Mouse (Mus musculus) c-Kit-positive CD71-positive TER-119-positive erythroid progenitor cells, embryonic 14.5 days (primary cell): ENCODE measurements around the gene Cdhr5.
"Not testable (repeated sequence)": the region's sequence is repeated elsewhere in the genome, so short reads cannot be mapped to it uniquely, and the experiment has no call there.

Experiments
- DNase-seq: peaks from one replicate; pipeline ENCODE4 v3.0.0-alpha.2; 2013; ENCODE audit warnings: low spot score

Gene Cdhr5

DNA sequence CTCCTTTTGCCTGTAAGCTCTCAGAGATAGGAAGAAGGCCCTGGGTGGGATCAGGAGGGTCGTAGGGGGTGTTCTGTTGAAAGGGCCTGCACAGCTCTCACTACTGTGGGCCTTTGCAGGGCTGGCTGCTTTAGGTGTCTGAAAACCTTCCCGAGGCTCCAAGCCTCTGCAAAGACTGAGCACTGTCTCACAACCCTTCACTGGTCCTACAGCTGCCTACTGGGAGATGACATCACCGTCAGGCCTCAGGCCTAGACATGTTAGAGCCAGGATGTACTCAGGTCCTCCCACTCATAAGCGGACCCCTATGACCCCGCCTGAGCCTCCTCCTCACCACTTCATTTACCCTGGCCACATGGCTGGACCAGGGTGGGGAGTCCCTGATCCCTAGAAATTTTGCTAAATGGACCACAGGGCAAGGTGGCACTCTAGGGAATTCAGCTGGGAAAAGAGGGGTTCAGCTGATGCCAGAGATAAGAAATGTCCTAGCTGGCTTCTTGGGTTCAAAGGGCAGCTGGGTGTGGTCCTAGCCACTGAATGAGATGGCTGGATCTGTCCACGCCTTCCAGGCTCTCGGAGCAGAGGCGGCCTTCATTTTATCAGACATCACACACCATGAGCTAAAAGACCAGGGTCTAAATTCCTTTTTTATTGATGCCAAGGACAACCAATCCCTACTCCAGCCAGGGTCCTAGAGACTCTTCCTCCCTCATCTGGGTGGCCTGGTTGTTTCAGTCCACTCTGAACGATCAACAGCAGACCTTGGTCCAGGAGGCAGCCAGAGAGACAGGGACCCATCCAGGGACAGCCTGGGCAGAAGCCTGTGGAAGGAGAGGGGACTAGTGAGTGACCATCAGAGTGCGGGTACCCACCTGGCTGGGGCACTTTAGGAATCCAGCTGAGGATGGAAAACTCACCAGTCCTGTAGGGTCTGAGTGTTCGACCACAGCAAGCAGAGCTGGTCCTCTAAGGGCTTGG, 1.4 kb upstream of the Cdhr5 start:
- DNase-seq = no peak

DNA sequence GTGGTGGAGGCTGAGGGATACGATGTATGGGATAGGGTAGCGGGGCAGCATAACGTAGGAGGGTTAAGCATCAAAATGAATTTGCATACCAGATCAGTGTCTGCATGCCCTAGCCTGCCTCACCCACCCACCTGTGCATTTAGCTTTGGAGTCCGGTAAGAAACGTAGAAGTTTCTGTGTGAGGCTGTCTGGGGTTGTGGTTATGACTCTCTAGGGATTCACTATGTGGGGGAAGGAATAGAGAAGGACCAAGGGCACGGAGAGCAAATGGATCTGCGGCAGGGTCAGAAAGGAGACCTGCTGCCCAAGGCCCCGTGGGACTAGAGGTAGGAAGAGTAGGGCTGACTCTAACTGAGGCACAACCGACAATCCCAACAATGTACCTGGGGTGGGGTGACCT, 1.2 kb downstream of the Cdhr5 start:
- no peak for DNase-seq

DNA sequence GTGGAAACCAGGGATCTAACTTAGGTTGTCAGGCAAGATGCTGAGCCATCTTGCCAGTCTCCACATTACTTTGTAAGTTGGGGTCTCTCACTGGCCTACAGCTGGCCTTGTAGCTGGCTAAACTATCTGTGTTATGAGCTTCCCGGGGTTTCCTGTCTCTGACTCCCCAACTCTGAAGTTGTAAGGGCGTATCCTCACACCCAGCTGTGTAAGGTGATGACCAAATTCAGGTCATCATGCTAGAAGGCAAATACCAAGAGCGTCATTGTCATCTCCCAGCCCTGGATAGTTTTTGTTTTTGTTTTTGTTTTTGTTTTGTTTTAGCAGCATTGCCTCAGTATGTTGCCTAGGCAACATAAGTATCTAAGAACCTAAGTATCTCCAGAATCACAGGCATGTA, 6.0 kb downstream of the Cdhr5 start:
- no peak for DNase-seq

DNA sequence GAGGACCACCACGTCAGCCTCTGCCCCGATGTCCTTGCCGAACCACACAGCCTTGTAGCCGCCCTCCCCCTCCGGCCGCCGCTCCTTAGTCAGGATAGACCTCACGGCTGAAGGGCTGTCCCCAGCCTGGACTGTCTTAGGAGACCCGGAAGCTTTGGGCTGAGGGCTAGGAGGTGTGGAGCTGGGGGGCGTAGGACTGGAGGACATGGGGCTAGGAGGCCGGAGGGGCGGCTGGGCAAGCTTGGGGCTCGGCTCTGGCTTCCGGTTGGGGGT, 7.4 kb downstream of the Cdhr5 start:
- no peak for DNase-seq

DNA sequence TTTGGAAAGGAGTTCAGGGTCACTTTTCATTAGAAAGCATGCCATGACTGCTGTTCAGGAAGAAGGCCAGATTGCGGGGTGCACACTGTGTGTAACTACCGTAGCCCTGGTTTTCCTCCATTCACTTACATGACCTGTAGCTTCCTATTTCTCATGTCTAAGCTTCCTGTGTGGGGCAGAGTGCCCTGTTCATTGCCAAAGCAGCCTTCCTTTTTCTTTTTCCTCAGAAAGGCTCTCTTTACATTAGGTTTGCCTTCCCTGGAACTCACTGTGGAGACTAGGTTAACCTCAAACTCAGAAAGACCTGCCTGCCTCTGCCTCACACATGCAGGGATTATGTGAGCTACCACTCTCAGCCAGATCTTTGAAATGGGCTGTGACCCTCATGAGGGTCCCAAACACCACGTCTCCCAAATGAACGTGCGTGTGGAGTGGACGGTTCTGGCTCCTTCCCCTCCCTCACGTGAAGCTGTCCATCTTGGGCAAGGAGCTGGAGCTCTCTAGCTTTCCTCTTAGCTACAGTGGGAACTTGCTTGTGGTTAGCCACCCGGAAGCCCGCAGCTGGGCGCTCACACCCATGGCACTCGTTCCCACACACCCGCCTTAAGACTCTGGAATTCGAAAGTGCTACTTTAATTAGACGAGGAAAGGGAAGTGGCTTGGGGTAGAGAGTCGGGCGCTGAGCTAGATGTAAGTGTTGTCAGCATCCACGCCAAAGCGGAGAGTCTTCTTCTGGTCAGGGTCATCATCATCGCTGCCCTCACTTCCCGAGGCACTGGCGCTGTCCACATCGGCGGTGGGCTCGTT, 7.9 kb downstream of the Cdhr5 start:
- DNase-seq = no peak

DNA sequence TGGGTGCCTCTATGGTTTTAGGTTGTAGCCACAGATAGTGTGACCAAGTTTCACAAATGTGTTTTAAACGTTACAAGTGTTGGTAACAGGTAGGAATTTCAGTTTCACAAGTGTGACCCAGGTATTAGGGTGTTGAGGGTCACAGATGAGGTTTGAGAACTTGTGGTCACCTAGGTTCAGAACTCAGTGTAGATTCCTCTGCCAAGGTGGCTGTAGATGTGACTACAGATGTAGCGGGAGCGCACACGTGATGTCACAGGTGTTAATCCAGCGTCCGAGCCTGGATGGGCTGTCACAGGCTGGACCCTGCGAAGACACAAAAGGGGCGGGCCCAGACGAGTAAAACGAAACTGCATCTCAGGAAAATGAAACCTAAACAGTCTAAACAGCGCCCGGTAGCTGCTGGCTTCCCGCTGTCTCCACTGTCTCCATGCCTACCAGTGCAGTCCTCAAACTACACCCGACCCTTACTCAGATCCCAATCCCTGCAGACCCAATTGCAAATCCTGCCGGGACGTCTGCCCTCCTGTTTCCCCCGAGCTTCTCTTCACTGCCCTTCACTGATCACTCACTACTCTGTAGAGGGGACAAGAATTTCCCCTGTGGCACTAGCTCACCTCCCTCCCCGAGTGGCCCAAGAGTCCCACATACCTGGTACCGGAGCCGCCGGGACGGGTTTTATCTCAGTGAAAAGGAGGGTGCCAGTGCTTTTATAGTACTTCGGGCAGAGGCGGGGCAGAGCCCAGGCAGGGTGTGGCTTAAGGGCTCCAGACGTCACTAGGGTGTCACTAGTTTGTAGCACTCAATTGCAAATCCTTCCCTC, 10.6 kb downstream of the Cdhr5 start, which contains the start of gene Irf7:
Gene Irf7 (minus strand): TSS at position 743 of the 823 bp plus-strand sequence.
- peak; percentile 77 for DNase-seq

DNA sequence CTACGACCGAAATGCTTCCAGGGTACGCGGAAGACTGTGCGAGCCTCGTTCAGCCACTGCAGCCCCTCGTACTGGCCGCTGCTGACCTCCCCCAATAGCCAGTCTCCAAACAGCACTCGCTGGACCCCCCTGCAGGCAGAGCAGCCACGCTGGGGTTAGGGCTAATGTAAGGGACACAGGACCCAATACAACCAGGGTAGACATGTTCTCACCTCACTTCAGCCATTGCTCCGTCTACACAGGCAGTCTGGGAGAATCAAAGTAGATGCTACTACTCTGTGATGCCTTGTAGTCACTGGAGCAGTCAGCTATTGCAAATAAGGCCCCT, 11.2 kb downstream of the Cdhr5 start:
- DNase-seq = peak; percentile 22

DNA sequence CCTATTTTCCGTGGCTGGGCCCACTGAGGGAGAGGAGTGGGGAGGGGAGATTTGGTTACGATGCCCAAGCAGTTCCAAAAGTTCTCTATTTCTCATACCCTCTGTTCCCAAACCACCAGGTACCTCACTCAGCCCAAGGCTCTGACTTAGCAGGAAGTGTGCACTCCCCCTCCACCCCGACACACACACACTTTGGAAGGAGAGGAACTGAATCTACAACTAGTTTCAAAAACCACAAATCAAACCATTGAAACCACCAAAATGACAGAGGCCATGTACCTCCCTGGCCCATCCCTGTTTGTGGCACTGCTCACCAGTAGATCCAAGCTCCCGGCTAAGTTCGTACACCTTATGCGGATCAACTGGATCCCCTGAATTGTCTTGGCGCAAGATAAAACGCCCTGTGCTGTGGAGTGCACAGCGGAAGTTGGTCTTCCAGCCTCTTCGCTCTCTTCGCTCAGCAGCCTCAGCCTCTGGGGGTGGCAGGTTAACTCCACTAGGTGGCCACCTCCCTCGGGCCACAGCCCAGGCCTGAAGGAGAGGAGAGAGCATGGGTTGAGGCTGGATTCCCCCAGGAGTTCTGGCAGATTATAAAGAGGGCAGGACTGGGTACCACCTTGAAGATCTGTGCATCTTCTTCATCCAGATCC, 11.7 kb downstream of the Cdhr5 start:
- peak; percentile 24 for DNase-seq

DNA sequence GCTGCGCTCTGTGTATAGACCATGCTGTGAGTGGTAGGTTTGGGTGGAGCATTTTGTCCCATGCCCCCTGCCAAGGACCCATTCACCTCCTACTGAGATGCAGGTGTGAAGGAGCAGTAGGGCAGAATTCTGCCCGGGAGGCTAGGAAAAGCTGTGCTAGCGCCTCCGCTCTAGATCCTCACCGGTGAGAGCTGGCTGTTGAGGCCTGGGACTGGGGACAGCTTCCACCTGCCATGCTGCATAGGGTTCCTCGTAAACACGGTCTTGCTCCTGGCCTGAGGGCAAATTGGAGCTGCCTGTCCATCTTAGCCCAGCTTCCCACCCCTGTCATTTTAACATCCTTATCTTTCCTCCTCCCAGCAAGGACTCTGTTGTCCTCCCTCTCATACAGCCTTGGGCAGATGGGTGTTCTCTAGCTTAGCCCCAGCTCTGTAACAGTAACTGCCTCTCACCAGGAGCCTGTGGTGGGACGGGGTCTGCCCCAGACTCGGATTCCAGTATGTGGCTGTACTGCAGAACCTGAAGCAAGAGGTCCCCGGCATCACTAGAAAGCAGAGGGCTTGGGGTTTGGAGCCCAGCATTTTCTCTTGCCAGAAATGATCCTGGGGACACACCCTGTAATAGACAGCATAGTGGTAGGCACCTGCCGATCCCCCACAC, 12.4 kb downstream of the Cdhr5 start:
- no peak for DNase-seq

DNA sequence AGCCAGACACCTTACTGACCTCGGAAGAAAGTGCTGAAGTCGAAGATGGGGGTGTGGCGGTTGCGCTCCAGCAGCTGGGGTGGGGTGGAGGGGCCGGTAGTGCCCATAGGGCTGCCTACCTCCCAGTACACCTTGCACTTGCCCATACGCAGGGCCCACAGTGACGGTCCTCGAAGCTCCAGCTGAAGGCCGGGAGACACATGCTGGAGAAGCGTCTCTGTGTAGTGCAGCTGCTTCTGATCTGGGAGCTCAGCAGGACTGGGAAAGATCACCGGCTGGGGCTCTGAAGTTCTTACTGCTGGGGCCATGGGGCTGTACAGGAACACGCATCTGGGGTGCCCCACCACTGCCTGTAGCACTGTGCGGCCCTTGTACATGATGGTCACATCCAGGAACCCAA, 12.9 kb downstream of the Cdhr5 start:
- no peak for DNase-seq

DNA sequence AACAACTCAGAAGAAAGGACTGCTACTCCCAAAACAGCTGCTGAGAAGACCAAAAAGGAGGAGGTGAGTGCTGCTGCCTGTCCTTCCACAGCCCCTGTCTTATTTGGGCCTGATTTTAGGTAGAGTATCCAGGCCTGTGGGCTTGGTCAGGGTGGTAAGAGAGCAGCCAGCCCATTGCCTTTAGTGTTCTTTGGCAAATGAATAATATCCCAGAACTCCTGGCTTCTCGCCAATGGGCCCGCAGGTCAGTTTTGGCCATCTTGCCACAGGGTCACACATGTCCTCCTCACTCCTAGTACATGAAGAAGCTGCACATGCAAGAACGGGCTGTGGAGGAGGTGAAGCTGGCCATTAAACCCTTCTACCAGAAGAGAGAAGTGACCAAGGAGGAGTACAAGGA, 15.1 kb downstream of the Cdhr5 start:
- no peak for DNase-seq

DNA sequence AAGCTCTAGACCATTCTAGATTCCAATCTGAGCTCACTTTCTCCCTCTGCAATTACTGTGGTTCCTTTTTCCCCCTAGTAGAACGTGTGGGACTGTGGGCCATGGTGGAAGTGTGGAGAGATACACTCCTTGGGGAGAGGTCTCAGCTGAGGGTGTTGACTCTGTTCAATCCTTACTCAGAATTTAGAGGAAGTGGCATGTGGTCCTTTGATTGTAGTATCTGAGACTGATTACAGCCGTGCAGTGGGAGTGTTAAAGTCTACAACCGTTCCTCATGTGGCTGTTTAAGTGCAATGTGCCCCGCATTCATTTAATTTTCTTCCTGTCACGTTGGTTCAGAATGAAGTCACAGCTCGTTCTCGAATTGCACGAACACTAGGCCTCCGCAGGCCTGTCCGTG, 20.4 kb downstream of the Cdhr5 start:
- no peak for DNase-seq

DNA sequence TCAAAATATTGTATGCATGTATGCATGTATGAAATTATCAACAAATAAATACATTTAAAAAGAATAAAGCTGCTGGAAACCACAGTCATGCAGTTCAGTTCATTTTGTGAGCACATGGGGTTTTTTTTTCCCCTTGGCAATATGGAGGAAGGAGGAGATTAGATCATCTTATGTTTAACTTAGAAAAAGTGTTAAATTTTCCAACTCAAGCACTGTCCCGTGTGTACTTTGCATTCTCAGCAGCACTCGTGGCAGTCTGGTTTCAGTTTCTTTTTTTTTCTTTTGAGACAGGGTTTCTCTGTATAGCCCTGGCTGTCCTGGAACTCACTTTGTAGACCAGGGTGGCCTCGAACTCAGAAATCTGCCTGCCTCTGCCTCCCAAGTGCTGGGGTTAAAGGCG, 26.1 kb downstream of the Cdhr5 start:
- DNase-seq = not testable (repeated sequence)

DNA sequence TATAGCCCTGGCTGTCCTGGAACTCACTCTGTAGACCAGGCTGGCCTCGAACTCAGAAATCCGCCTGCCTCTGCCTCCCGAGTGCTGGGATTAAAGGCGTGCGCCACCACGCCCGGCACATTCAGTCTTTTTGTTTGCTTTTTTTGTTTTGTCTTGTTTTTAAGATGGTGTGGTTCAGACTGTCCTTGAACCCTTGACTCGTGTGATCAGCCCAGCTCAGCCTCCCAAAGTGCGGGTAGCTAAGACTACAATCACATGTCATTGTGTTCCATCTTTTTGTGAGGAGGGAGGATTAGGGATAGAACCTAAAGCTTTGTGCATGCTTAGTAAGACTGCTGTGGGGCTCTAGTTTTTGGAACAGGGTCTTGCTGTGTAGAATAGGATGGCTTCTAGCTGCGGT, 45.0 kb downstream of the Cdhr5 start:
- no peak for DNase-seq

DNA sequence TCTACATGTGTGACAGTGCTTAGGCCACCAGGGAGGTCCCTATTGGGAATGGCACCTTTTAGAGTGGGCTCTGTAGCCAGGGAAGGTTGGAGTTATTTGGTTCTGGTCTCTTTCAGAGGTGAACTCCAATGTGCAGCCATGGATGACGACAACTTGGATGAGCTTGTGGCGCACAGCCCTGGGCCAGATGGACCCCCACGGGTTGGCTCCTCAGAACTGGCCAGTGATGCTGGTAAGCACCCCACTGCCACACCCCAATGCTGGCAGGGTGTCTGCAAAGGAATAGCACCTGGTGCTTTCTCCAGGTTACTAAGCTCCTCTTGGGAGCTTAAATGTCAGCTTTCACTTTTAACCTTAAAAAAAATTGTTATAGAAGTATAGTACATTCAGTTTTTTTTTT, 45.5 kb downstream of the Cdhr5 start:
- no peak for DNase-seq

DNA sequence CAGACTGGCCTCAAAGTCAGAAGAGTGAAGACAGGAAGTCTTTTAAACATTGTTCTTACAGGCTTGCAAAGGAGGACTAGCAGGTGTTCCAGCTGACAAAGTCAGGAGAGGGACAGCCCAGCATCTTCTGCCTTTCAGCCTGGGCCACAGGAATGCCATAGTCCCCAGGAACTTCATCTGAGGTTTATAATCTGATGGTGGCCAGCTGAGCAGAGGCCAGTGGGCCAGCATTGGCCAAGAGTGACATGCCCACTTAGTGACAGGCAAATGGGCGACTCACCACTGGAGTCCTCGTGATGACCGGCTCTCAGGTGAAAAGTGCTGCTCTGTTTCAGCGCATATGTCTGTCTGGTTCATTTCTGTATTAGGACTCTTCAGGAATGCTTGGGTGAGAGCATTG, 46.0 kb downstream of the Cdhr5 start:
- no peak for DNase-seq

DNA sequence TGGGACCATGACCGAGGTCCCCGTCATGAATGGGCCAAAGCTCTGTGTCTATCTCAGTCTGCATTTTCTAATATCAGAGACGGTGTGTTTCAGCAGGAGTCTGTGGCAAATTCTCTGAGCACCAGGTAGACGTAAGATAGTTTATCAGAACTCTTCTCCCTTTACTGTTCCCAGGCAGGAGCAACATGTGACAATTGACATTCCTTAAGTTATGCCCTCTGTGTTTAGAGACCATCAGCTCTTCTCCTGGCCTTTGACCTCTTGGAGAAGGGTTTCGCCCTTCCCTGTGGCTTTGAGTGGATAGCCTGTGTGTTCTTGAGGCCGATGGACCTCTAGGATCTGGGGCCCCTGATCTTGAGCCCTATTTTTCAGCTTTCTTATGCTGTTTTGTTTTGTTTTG, 46.9 kb downstream of the Cdhr5 start:
- no peak for DNase-seq

DNA sequence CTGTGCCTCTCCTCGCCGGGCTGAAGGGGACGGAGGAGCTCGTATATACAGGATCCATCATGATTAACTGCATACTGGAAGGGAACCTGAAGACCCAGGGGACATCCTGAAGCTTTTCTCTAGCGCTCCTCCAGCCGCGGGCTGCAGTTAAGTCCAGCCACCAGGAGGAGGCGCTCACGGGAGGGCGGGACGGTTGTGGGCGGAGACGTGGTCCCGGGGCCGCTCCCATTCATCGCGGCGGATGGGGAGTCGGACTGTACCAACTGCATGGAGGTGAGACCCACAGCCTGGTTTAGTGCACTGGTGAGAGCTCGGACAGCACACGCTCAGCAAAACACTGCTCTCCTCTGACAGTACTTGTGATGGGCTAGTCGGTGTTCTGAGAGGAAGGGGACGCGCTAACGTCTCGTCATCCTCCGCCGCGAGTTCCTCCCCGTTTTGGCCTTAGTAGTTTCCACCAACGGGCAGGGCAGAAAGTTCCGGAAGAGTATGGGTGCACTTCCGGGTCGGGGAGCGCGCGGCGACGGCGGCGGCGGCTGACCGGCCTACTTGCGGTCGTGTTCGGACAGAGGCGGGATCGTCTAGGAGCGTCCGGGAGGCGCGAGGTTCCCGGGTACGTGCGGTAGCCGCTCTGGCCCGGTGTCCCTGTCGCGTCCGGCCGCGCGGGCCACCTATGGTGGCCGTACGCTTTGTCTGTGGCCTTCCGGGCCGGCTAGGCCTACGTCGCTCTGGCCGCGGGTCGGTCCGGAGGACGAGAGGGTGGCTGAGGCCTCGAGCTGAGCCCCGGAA, 48.1 kb downstream of the Cdhr5 start, which contains the start of gene Phrf1:
Gene Phrf1 (plus strand): TSS at position 506 of the 789 bp plus-strand sequence.
- peak; percentile 93 for DNase-seq

DNA sequence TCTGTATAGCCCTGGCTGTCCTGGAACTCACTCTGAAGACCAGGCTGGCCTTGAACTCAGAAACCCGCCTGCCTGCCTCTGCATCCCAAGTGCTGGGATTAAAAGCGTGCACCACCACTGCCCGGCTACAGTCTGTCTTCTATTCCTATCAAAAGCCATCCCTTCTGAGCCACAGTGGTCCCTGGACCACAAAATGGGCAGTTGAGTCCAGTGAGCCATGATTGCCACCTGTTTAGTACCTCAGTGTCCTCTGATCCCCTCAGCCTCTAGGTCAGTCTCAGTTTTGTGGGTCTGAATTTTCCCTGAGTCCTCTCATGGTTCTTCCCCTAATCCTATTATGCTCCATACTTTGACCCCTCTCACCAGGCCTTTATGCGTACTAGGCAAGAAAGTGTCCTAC, 48.8 kb downstream of the Cdhr5 start:
- DNase-seq = no peak

DNA sequence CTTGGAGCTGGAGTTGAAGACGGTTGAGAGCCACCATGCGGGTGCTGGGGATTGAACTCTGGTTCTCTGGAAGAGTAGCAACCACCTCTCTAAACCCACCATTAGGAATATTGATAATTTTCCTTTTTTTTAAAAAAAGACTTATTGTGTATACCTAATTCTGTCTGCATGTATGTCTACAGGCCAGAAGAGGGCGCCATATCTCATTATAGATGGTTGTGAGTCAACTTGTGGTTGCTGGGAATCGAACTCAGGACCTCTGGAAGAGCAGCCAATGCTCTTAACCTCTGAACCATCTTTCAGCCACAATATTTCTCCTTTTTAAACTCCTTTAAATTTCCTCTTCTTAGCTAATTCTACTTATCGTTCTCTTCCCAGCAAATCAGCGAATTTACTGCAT, 50.1 kb downstream of the Cdhr5 start:
- DNase-seq = no peak
